Mouse (Mus musculus) adrenal gland (tissue): ENCODE results near the gene Smim14.

ENCODE experiments used
- intact Hi-C: fragments of 180-260 bp; cut with DNase I; formaldehyde crosslinking; loops from one replicate; pipeline ENCODE4 v1.15.1; 2025

The Smim14 gene

DNA sequence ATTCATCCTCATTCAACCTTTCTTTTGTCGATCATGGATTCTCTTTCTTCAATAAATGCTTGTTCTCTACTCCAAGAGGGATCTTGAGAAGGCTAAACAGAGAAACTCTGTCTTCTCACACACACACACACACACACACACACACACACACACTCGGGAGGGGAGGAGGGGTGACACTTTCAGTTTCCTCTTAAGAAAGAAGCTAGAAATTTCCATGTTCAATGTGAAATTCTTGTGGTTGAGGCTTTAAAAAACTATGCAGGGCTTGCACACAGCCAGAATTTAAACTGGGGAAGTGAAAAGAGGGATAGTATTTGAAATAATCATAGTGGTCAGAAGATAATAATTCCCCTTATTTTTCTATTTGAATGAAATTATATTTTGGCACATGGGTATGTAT, 61.2 kb downstream of the Smim14 start:
- intact Hi-C loops = no loop called here

DNA sequence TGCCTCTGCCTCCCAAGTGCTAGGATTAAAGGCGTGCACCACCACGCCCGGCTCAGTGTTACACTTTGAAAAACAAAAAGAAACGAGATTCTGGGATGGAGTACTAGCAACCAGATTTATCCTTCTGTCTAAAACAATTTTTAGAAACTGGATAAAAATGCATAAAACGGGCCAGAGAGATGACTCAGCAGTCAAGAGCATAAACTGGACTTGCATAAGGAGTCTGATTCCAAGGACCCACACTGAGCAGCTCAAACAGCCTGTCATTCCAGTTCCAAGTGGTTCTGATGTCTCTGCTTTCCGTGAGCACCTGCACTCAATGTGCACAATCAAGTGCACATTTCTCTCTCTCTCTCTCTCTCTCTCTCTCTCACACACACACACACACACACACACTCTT, 67.2 kb downstream of the Smim14 start:
- intact Hi-C loops = no loop called here

GRCm38 (mm10) chr5:65466911-65467310, 70.1 kb downstream of the Smim14 start:
- intact Hi-C loops = no loop called here

DNA sequence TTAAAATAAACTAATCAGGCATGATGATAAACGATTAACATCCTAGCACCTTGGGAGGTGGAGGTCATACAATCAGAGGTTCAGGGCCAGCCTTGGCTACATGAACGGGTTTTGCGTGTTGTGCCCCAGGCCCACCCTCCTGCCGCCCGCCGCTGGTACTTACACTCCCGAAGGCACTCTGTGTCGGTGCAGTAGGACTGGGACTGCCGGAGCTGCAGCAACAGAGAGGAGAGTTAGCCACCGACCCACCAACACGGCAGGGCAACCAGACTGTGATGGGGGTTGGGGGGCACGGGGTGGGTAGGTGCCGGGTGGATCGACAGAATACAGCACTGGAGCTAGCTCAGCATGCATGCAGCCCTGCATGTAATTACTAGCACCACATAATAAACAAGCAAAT, 76.6 kb downstream of the Smim14 start:
- intact Hi-C loops = no loop called here

- intact Hi-C loops = no loop called here
These were observed 77.5 kb downstream of the Smim14 start for GRCm38 (mm10) chr5:65459454-65459853.

- intact Hi-C loops = no loop called here
These were observed 79.1 kb downstream of the Smim14 start for GRCm38 (mm10) chr5:65457846-65458245.

- intact Hi-C loops = no loop called here
These were observed 79.7 kb downstream of the Smim14 start for GRCm38 (mm10) chr5:65457086-65457827.

- intact Hi-C loops = no loop called here
These were observed 82.2 kb downstream of the Smim14 start for GRCm38 (mm10) chr5:65454771-65455170.

GRCm38 (mm10) chr5:65448941-65449340, 88.0 kb downstream of the Smim14 start:
- intact Hi-C loops = no loop called here

GRCm38 (mm10) chr5:65447826-65448225, 89.2 kb downstream of the Smim14 start:
- intact Hi-C loops = no loop called here

DNA sequence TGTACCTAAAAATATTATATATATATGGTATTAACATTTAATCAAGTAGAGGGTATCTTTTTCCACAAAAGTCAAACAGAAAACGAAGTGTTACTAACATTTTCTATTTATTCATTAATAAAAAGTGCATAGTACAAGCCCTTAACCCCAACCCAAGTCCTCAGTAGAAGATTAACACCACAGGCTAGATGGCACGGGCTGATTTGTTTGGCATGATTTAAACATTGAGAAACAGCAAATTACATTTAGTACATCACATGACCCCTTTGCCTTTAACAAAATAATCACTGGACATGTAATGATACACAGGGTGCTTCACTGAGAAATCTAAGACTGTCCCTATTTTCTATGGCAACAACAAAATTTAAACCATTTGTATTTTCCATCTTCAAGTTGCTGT, 90.2 kb downstream of the Smim14 start:
- intact Hi-C loops = no loop called here

GRCm38 (mm10) chr5:65444981-65445380, 92.0 kb downstream of the Smim14 start:
- intact Hi-C loops = no loop called here

GRCm38 (mm10) chr5:65438041-65438440, 98.9 kb downstream of the Smim14 start:
- intact Hi-C loops = no loop called here

DNA sequence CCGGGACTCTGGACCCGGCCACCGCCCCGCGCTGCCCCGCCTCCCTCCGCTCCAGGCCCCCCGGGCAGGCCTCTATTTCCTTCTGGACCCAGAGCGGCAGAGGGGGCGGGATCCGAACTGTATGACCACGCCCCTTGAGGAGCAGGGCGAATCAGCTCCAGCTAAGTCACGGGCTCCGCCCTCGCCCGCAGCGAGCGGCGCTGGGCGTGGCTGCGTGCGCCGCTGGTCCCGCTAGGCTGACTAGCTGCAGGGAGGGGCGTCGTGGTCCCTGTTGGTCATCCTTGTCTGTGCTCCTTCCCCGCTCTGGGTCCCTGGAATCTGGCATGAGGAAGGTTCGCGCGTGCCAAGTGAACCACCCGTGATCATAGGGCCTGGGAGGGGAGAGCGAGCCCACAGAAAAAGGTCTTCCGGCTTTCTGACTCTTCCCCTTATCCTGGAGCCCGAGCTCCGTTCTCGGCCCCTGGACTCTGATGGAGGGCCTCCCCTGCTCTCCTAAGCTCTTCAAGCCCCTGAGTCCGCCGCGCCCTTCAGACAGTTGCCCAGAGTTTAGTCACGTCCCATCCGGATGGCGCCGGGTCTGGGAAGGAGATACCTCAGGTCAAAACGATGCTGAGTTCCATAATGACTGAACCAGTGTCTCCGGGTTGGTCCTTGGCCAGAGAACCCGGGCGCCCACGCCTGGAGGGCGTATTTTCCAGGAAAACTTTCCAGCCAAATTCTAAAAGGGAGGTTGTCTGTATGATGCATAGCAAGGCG, 101.0 kb downstream of the Smim14 start, which contains the start of gene Ugdh:
Gene Ugdh, minus strand, starts transcription at position 144 of the 756 bp plus-strand sequence.
- intact Hi-C loops = no loop called here

DNA sequence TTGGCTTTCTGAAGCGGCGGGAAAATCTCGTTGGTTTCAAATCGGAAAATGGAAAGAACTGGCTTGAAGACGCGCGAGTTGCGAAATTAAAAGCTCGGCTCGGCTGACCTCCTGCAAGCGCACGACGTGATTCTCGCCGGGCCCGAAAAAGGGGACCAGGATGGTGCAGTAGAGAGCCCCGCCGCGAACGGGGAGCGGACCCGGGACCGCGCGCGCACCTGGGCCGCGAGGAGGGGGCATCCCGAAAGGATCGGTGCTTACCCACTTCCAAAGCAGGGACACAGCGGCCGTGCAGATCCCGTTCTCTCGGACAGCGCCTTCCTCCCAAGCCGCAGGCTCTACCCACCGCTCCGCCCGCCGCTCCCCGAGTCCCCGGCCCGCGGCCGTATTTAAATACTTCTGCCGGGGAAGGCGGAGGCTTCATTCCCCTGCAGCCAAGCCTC, 101.6 kb downstream of the Smim14 start:
- intact Hi-C loops = no loop called here

DNA sequence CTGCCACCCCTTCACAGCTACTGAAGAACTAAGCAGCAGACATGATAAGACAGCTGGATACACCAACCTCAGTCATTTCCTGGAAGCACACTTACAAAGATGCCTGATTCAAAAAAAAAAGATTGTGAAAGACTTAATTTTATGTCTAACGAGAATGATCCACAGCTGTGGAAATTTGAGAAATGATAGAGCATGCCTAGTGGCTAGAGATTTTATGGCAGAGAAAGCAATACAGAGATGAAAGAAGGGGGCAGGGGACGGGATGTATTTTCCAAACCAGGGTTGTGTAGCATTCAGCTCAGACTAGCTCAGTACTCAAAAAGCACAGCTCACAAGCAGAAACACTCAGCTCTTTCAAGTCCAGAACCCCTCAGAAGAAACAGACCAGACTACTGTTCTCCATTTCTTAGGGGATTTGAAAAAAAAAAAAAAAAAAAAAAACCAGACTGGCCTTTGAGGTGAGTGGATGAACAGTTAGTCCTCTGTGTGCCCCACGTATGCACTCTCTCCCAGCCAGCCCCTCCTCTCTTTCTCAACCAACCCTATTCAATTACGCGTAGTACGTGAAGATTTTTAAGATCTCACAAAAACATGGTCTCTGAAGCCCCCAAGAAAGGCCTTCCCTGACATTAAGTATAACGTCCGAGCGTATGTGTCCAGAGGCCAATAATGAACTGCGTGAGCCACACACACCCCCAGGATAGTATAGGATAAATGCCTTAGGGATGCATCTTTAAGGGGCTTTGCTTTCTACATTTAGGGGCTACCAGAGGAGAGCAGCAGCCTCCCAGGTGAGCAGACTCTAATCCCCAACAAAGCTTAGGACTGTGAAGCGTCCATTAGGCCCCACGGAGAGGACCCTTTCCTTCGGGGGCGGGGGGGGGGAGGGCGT, 102.3 kb downstream of the Smim14 start:
- intact Hi-C loops = no loop called here

DNA sequence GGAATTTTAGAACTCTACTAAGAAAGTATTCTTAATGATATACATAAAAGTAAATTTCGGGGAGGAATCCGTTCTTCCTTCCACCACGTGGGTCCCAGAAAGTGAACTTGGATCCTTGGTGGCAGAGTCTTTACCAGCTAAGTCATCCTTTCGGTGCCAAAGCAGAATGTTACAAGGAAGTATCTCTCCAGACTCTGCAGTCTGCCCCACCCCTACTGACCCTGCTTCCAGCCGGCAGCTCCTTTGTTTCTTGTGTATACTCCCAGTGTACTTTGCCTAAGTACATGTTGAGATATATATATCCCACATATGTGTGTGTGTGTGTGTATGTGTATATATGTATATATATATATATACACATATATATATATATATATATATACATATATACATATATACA, 107.5 kb downstream of the Smim14 start:
- intact Hi-C loops = no loop called here

GRCm38 (mm10) chr5:65428321-65428720, 108.7 kb downstream of the Smim14 start:
- intact Hi-C loops = no loop called here

GRCm38 (mm10) chr5:65425251-65425650, 111.7 kb downstream of the Smim14 start:
- intact Hi-C loops = no loop called here

- intact Hi-C loops = no loop called here
These were observed 112.8 kb downstream of the Smim14 start for GRCm38 (mm10) chr5:65424215-65424614.

DNA sequence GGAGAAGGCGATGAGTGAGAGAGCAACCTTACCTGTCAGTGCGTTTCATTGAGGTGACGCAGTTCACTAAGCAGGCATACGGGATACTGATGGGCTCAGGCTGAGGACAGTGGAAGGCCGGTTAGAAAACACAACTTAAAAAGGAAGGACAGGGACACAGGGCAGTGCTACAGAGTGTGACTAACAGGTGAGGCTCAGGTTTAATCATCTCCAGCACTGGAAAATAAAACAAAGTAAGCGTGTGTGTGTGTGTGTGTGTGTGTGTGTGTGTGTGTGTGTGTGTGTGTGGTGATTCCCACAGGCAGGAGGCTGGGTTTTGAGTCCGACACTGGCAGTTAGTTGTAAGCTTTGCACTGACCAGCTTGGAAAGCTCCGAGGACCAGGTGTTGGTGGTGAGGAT, 114.2 kb downstream of the Smim14 start:
- intact Hi-C loops = no loop called here

- intact Hi-C loops = no loop called here
These were observed 116.2 kb downstream of the Smim14 start for GRCm38 (mm10) chr5:65420822-65421221.
